Mouse (Mus musculus) heart, adult 8-10 months (tissue): ENCODE results near the gene Hist1h4j. TPM values are rescaled to one million over a fixed set of nuclear protein-coding genes. Genes with fewer than 3 reads are reported as not detected.
A peak's percentile ranks its signal among the peaks of the same experiment; 100 is the strongest.
"Not testable (repeated sequence)": the region's sequence is repeated elsewhere in the genome, so short reads cannot be mapped to it uniquely, and the experiment has no call there.

ENCODE experiments used
- DNase-seq: peaks from one replicate; pipeline ENCODE4 v3.0.0; 2022; ENCODE audit warnings: low spot score
- total RNA-seq, 4 experiments: library from RNA; stranded (reverse); gene quantifications; 2 replicates each; pipeline ENCODE4 v1.2.4; 2022

The Hist1h4j gene
- total RNA-seq, result 1 to 10 TPM; 1.4 to 4.4 (median 4.0) TPM

GRCm38 (mm10) chr13:21734906-21735767 is at the start of gene Hist1h4j:
Gene Hist1h4j, plus strand, starts transcription at chr13:21735064.
- DNase-seq, result peak; percentile 45

- DNase-seq, result no peak
Measured at GRCm38 (mm10) chr13:21697811-21698210, 37.1 kb upstream of the Hist1h4j start, which contains the start of gene Olfr1359. Gene Olfr1359, plus strand, starts transcription at chr13:21698111.

GRCm38 (mm10) chr13:21706669-21707068 is 28.2 kb upstream of the Hist1h4j start:
- DNase-seq, result no peak

- DNase-seq, result peak; percentile 91
Measured at GRCm38 (mm10) chr13:21710031-21710711, 24.7 kb upstream of the Hist1h4j start.

GRCm38 (mm10) chr13:21710821-21711525 is 23.9 kb upstream of the Hist1h4j start:
- DNase-seq, result peak; percentile 86

GRCm38 (mm10) chr13:21711698-21712097 is 23.2 kb upstream of the Hist1h4j start:
- no peak for DNase-seq

- peak; percentile 65 for DNase-seq
Measured at GRCm38 (mm10) chr13:21714725-21715124, 20.1 kb upstream of the Hist1h4j start.

GRCm38 (mm10) chr13:21715131-21715863 is 19.6 kb upstream of the Hist1h4j start:
- DNase-seq, result no peak

- DNase-seq, result peak; percentile 90
Measured at GRCm38 (mm10) chr13:21715864-21716539, 18.9 kb upstream of the Hist1h4j start, which contains the start of the genes Hist1h2bl and Hist1h2ai. Gene Hist1h2bl, minus strand, starts transcription at chr13:21716143. Gene Hist1h2ai, plus strand, starts transcription at chr13:21716422.

- DNase-seq, result peak; percentile 15
Measured at GRCm38 (mm10) chr13:21716540-21717391, 18.1 kb upstream of the Hist1h4j start.

- peak; percentile 85 for DNase-seq
Measured at GRCm38 (mm10) chr13:21717397-21718357, 17.2 kb upstream of the Hist1h4j start, which contains the start of gene Hist1h3h. Gene Hist1h3h, plus strand, starts transcription at chr13:21717659.

GRCm38 (mm10) chr13:21718381-21719080 is 16.3 kb upstream of the Hist1h4j start:
- no peak for DNase-seq

- DNase-seq, result not testable (repeated sequence)
Measured at GRCm38 (mm10) chr13:21721107-21721756, 13.6 kb upstream of the Hist1h4j start.

GRCm38 (mm10) chr13:21721757-21722372 is 13.0 kb upstream of the Hist1h4j start, which contains the start of gene Hist1h2bm:
Gene Hist1h2bm, plus strand, starts transcription at chr13:21722044.
- peak; percentile 91 for DNase-seq

- no peak for DNase-seq
Measured at GRCm38 (mm10) chr13:21722373-21722925, 12.4 kb upstream of the Hist1h4j start.
